Mouse (Mus musculus): ENCODE results near the gene Sipa1l1. TPM values are rescaled to one million over a fixed set of nuclear protein-coding genes. Genes with fewer than 3 reads are reported as not detected.
A peak's percentile ranks its signal among the peaks of the same experiment; 100 is the strongest.

The Sipa1l1 gene
- total and polyA plus RNA-seq, 3 experiments, result 13.6 to 36.7 (median 23.6) TPM

DNA sequence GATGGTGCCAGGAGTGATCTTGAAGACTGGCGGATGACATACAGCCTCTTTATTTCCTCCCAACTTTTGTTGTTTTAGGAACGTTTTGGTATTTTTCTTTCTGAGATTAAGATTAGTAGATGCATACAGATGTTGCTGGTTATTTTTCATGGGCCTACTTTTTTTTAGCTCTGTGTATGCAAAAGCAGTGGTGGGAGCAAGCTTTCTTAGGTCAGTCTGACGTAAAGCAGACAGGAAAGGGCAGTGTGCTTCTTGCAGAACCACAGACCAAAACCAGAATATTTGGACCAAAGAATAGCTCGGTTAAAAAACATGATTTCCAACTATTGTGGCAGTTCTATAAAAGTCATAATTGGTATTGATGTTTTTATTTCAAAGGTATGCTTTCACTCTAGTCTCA lies 226.1 kb downstream of the Sipa1l1 start (continued):
- TF ChIP-seq CTCF (conservative IDR thresholded peaks at IDR 0.05 in 1 of 2, IDR thresholded peaks at IDR 0.05 in 1 of 2; ENCODE audit: low read depth in 2 of 2, low read length in 2 of 2) (no peak), POLR2A (IDR thresholded peaks at IDR 0.05; ENCODE audit: low read depth, low read length) (no peak), NELFE (IDR thresholded peaks at IDR 0.05; ENCODE audit: low read depth, low read length) (no peak), MYC (IDR thresholded peaks at IDR 0.05; ENCODE audit: low read depth, low read length) (no peak)

DNA sequence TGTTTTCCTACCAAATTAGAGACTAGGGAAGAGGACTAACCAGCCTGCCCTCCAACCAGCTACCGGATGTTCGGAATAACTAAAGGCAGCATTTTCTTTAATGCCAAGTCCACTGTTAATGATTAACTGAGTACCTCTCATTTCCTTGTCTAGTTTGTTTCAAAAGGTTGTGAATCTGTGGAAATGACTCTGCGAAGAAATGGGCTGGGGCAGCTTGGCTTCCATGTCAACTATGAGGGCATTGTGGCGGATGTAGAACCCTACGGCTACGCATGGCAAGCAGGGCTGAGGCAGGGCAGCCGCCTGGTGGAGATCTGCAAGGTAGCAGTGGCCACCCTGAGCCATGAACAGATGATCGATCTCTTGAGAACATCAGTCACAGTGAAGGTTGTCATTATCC lies 228.1 kb downstream of the Sipa1l1 start:
- Histone ChIP-seq H3K27ac (ENCODE audit: insufficient read depth, low read depth) (no peak overlapping the region), H3K4me3 (replicated peaks in 1 of 3; ENCODE audit: low read depth in 2 of 3, low read length in 2 of 3, poor library complexity in 1 of 3) (no peak overlapping the region), H3K79me2 (replicated peaks; ENCODE audit: control insufficient read depth, extremely low read depth, insufficient read depth, poor library complexity, severe bottlenecking) (no peaks in the 10 kb centered on the region), H3K4me2 (ENCODE audit: insufficient read depth, low read depth, poor library complexity, severe bottlenecking) (no peak overlapping the region), H3K27me3 (replicated peaks) (no peaks in the 10 kb centered on the region), H3K9me3 (replicated peaks; ENCODE audit: low read length) (no peaks in the 10 kb centered on the region), H3K4me1 (ENCODE audit: control insufficient read depth in 1 of 2, insufficient read depth in 2 of 2) (peaks cover 32 to 86% of the 10 kb centered on the region in 2 experiments), H3K9ac (ENCODE audit: insufficient read depth, low read depth) (no peak overlapping the region), H3K36me3 (replicated peaks in 1 of 2; ENCODE audit: control insufficient read depth in 1 of 2, insufficient read depth in 1 of 2, low read length in 1 of 2) (peaks cover 14 to 47% of the 10 kb centered on the region in 2 experiments)
- dilution Hi-C loops (cut with MboI; ENCODE audit: extremely low pct_ligation_motif_present, extremely low pct_unique_long_range_greater_than_20kb, low sequenced_read_pairs) (no loop called here), in situ Hi-C loops (cut with MboI; ENCODE audit: low pct_ligation_motif_present, low pct_unique_long_range_greater_than_20kb, low sequenced_read_pairs) (loop anchor here (5.0 kb wide), 1 partner anchor 40 kb away; no protein-coding TSS in a partner anchor)
- DNase-seq (ENCODE audit: extremely low read depth), result peak; percentile 8
- no peak for TF ChIP-seq POLR2AphosphoS2 (IDR thresholded peaks at IDR 0.05; ENCODE audit: low read depth, low read length)
- no peak for TF ChIP-seq USF1 (IDR thresholded peaks at IDR 0.05; ENCODE audit: low read depth, low read length)
- TF ChIP-seq SIN3A (IDR thresholded peaks at IDR 0.05; ENCODE audit: low read length), result no peak
- TF ChIP-seq JUND (conservative IDR thresholded peaks at IDR 0.05; ENCODE audit: low read depth, low read length), result no peak
- no peak for TF ChIP-seq UBTF (IDR thresholded peaks at IDR 0.05; ENCODE audit: low read depth, low read length)
- TF ChIP-seq TBP (conservative IDR thresholded peaks at IDR 0.05; ENCODE audit: low read depth, low read length), result no peak
- TF ChIP-seq USF2 (conservative IDR thresholded peaks at IDR 0.05; ENCODE audit: low read depth, low read length), result no peak

DNA sequence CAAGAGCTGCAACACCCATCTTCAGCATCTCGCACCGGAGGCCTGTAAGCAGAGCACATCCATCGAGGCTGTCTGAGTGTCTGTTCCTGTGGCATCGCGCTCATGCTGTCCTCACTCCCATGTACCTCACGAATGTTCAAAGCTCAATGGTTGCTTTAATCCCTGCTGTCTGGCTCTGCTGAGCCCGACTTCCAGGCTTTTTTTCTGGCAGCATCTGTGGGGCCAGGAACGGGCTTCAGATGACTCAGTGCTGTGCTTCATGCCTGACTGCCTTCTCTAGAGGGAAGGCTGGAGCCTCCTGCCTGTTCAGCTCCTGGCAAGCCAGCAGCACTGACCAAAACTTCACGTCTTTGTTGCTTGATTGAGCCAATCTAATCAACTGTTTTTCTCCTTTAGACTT lies 228.6 kb downstream of the Sipa1l1 start:
- dilution Hi-C loops (cut with MboI; ENCODE audit: extremely low pct_ligation_motif_present, extremely low pct_unique_long_range_greater_than_20kb, low sequenced_read_pairs), result no loop called here
- Histone ChIP-seq H3K9ac (ENCODE audit: insufficient read depth, low read depth) (no peak overlapping the region), H3K4me2 (ENCODE audit: insufficient read depth, low read depth, poor library complexity, severe bottlenecking) (no peak overlapping the region), H3K9me3 (replicated peaks; ENCODE audit: low read length) (no peaks in the 10 kb centered on the region), H3K36me3 (replicated peaks in 1 of 2; ENCODE audit: control insufficient read depth in 1 of 2, insufficient read depth in 1 of 2, low read length in 1 of 2) (peaks cover 10 to 49% of the 10 kb centered on the region in 2 experiments), H3K79me2 (replicated peaks; ENCODE audit: control insufficient read depth, extremely low read depth, insufficient read depth, poor library complexity, severe bottlenecking) (no peaks in the 10 kb centered on the region), H3K27me3 (replicated peaks) (no peaks in the 10 kb centered on the region), H3K27ac (ENCODE audit: insufficient read depth, low read depth) (no peak overlapping the region), H3K4me1 (ENCODE audit: control insufficient read depth in 1 of 2, insufficient read depth in 2 of 2) (peaks cover 27 to 82% of the 10 kb centered on the region in 2 experiments), H3K4me3 (replicated peaks in 1 of 3; ENCODE audit: low read depth in 2 of 3, low read length in 2 of 3, poor library complexity in 1 of 3) (no peak overlapping the region)
- TF ChIP-seq EP300 (IDR thresholded peaks at IDR 0.05; ENCODE audit: low read length), result no peak
- TF ChIP-seq BHLHE40 (IDR thresholded peaks at IDR 0.05; ENCODE audit: low read depth, low read length), result 0 out of 2 replicates have a peak, but pooled peaks have one; percentile 5
- no peak for TF ChIP-seq TCF12 (IDR thresholded peaks at IDR 0.05; ENCODE audit: low read depth, low read length)
- TF ChIP-seq CHD2 (IDR thresholded peaks at IDR 0.05; ENCODE audit: low read length), result no peak
- in situ Hi-C loops (cut with MboI; ENCODE audit: low pct_ligation_motif_present, low pct_unique_long_range_greater_than_20kb, low sequenced_read_pairs), result loop anchor here (5.0 kb wide), 1 partner anchor 40 kb away; no protein-coding TSS in a partner anchor
- DNase-seq (ENCODE audit: extremely low read depth), result peak; percentile 2
